Mouse (Mus musculus) CD4-positive helper T cell, adult 2 months (primary cell): ENCODE measurements around the gene Mrpl18.
"Not testable (repeated sequence)": the region's sequence is repeated elsewhere in the genome, so short reads cannot be mapped to it uniquely, and the experiment has no call there.

Source experiments
- DNase-seq: peaks from one replicate; pipeline ENCODE4 v3.0.0-alpha.2; 2012; ENCODE audit warnings: low read depth, missing footprints, low spot score

Mrpl18 gene

GRCm38 (mm10) chr17:12910391-12910790 is 5.8 kb downstream of the Mrpl18 start:
- no peak for DNase-seq

GRCm38 (mm10) chr17:12909361-12910280 is 6.5 kb downstream of the Mrpl18 start, which contains the start of gene Pnldc1:
TSS of gene Pnldc1 (minus strand) at chr17:12910230.
- DNase-seq = no peak

DNA sequence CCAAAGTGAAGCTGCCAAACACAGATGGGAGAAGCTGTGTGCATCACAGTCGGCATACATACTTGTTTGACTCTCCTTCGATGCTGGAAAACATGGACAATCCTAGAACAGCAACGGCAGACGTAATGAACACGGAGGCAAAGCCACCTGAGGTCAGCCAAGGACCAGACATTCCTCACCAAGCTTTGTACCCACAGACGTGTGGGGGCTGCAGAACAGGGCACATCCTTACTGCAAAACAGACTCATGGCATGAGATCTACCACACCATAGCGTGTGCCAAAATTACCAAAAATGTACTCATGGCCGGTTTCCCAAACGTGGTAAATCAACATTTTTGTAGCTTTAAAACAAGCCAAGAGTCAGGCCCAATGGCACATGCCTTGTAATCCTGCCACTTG is 9.7 kb downstream of the Mrpl18 start:
- DNase-seq = no peak

DNA sequence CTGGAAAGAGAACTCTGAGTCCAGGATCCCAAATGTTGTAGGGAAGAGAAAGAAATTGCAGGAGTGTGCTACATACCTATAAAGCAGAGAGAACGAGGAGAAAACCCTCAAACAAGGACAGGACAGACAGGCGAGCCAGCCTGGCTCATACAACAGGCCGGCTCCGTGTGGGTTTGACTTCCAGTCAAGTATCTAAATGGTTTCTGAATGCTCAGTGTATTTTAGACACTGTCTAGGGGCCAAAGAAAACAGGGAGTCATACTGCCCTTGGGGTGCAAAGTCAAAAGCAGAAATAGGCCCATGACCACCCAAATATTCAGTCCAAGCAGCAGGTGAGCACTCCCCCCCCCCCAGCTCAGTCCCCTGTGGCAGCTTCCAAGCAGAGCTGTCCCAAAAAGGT is 10.3 kb downstream of the Mrpl18 start:
- no peak for DNase-seq

DNA sequence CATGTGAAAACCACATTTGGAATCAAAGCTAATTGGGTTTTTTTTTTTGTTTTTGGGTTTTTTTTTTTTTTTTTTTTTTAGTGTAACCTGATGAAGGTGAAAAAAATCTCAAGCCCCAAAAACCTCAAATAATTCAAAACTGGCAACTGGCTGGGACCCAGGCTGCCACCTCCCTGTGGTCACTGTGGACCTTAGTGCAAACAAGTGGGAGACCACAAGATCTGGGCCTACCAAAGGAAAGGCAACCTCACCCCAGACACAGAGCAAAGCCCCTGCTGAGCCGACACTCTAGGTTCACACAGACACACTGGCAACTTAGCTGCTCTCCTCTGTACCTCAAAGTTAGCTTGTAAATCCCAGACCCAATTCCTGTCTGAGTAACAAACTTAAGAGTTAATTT is 11.8 kb downstream of the Mrpl18 start:
- no peak for DNase-seq

DNA sequence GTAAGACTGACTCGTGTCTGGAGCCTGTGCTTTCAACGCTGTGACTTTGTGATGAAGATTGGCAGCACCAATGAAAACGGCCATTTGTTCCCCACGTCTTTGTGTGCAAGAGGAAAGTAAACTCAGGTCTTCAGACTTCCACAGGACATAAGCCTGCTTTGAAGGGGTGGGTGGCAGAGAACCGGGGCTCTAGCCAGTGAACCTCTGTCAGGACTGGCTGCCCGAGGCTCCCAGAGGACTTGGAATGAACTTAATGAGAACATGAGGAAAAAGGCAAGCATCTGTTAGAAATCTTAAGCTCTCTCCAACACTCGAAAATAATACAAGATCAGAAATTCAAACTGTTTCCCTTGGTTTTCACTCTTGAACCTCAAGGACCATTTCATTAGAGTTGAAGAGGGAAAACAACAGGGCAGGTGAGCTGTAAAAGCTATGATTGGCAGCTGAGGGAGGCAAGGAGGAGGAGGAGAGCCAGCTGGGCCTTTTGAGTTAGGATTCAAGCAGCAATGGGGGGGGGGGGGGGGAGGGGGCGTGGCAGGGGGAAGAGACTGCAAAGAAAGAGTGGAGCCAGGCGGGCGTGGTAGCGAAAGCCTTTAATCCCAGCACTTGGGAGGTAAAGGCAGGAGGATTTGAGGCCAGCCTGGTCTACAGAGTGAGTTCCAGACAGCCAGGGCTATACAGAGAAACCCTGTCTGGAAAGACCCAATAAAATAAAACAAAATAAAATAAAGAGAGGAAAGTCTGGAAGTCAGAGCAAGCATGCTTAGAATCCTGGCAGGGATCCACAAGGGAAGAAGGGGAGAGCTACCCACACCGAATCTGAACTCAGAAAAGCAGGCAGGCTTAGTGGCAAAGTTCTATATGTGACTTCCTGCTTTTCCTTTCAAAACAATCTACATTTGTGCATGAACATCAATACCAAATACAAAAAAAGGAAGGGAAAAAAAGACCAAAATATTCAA is 12.5 kb downstream of the Mrpl18 start:
- DNase-seq = no peak

DNA sequence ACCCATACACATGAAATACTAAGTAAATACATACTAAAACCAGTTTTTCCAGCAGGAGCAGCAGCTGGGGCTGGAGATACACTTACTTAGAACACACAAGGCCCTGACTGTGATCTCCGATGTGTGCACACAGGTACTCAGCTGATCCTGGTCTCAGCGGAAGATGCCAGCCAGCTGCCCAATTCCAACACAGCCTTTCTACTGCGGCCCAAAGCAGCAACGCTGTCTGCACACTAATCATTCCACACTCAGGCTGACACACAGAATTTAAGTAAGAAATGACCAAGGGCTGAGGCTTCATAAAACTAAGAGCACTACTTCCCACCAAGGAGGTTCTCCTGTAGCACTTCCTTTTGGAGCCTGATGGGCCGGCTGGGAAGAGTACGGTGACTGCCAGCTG is 13.9 kb downstream of the Mrpl18 start:
- no peak for DNase-seq

GRCm38 (mm10) chr17:12898607-12899006 is 17.5 kb downstream of the Mrpl18 start:
- DNase-seq = not testable (repeated sequence)

GRCm38 (mm10) chr17:12897674-12898073 is 18.5 kb downstream of the Mrpl18 start:
- DNase-seq = no peak

- DNase-seq = no peak
Measured at GRCm38 (mm10) chr17:12892033-12892432, 24.1 kb downstream of the Mrpl18 start.

DNA sequence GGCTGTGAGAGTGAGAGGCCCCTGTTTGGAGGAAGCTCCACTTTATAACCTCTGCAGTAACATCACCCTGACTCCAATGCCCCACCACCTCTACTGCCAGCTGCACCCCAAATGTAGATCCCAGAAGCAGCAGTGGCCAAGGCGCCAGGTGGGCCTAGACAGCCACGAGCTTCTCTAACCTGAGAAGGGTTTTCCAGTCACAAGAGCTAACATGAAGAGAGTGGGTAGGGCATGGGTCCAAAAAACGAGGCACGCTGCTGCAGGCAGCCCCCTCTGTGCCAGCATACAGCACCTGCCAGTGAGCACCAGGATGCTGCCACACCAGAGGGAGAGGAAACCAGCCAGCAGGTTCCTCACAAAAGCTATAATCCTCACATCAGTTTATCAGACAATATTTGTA is 25.1 kb downstream of the Mrpl18 start:
- DNase-seq = no peak

- no peak for DNase-seq
Measured at GRCm38 (mm10) chr17:12887021-12887775, 28.9 kb downstream of the Mrpl18 start.

GRCm38 (mm10) chr17:12886620-12887019 is 29.5 kb downstream of the Mrpl18 start:
- peak; percentile 71 for DNase-seq

GRCm38 (mm10) chr17:12881216-12881615 is 34.9 kb downstream of the Mrpl18 start:
- no peak for DNase-seq

- DNase-seq = peak; percentile 82
Measured at GRCm38 (mm10) chr17:12880178-12880577, 36.0 kb downstream of the Mrpl18 start.

GRCm38 (mm10) chr17:12875734-12876133 is 40.4 kb downstream of the Mrpl18 start, which contains the start of gene Mrgprh:
TSS of gene Mrgprh (plus strand) at chr17:12876034.
- no peak for DNase-seq

DNA sequence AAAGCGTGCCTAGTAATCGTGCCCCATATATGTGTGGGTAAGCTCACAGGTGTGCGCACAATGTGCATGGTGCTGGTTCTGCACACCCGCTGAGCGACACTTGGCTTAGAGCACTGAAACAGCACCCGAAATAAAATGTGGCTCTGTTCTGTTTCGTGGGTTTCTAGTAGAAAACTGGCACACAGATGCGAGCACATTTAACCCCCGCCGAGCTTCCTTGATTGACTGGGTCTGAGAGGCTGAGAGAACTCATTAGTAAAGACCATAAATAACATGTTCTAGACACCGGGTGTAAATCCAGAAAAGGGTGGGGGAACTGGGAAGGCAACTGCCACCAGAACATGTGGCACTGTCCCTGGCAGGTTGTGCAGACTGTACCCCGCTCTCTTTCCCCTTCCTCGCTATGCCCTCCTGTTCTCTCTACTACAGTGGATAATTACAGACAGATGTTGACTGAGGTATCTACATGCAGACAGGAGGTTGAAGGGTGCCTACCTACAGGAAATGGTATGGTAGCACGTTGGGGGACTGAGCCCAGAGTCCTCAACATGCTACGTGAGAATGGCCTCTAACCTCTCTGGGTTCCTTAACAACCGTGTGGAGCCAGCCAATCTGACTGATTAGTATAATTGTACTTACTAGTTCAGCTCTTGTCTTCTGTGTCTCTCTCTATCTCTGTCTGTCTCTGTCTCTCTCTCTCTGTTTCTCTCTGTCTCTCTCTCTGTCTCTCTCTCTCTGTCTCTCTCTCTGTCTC is 43.7 kb downstream of the Mrpl18 start:
- DNase-seq = no peak

GRCm38 (mm10) chr17:12868640-12869039 is 47.5 kb downstream of the Mrpl18 start:
- no peak for DNase-seq

DNA sequence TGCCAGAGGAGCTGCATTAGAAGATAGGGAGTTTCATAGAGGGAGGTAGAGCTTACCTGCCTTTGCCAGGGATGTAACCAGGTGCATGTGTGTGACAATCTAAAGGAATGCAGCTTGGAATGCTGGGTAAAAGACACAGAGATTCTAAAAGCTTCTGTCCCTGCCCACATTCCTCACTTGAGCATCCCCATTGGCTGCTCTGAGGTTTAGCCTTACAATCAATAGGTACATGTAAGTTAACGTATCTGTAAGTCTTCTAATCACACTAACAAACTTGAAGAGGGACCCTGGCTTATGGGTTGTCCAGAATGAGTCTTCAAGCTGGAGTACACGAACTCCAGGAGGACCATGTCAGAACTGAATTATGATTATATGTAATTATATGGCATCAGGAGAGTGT is 48.1 kb downstream of the Mrpl18 start, which contains the start of gene Mas1:
Gene Mas1, minus strand, starts transcription at position 101 of the 400 bp plus-strand sequence.
- no peak for DNase-seq

- DNase-seq = no peak
Measured at GRCm38 (mm10) chr17:12866853-12867252, 49.3 kb downstream of the Mrpl18 start.

DNA sequence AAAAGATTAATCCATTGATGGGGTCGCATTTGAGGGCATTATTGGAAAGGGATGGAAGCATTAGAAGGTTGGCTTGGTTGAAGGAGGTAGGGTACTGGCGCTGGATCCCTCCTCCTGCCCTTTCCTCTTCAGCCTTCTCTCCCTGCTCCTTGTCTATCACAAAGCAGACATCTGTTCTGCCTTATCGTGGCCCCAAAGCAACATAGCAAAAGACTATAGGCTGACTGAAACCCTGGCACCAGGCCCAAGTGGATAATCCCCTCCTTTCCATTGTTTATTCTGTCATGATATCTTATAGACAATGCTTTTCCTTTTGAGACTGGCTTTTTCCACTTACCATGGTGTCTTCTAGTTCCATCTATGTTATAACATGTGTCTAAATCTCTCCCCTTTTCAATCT is 50.7 kb downstream of the Mrpl18 start:
- DNase-seq = no peak
